Mouse (Mus musculus): ENCODE results near the gene Stard13.
A peak's percentile ranks its signal among the peaks of the same experiment; 100 is the strongest.

Stard13 gene

GRCm38 (mm10) chr5:151055426-151056090, 178.1 kb downstream of the Stard13 start:
- no peak for DNase-seq

GRCm38 (mm10) chr5:151054743-151055114, 178.9 kb downstream of the Stard13 start:
- DNase-seq = no peak

- DNase-seq = no peak
Observed at GRCm38 (mm10) chr5:151054100-151054742, 179.4 kb downstream of the Stard13 start.

GRCm38 (mm10) chr5:151053190-151053589, 180.4 kb downstream of the Stard13 start:
- no peak for DNase-seq

DNA sequence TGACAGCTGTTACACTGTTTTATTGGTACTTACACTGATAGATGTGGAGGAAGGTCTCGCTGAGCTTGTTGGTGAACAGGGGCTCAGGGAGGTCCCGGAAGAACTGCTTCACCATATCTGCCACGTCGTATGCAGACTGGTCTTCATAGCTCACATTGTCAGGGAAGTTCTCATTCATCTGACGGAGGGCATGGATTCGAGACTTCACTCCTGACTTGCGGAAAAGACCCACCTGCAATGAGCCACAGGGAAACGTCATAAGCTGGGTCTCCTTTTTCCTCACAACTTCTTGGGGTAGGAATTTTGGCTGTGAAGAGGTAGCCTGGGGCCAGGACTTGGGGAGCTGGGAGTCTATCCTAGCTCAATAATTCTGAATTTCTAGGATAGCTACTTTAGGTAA, 181.3 kb downstream of the Stard13 start:
- no peak for DNase-seq

DNA sequence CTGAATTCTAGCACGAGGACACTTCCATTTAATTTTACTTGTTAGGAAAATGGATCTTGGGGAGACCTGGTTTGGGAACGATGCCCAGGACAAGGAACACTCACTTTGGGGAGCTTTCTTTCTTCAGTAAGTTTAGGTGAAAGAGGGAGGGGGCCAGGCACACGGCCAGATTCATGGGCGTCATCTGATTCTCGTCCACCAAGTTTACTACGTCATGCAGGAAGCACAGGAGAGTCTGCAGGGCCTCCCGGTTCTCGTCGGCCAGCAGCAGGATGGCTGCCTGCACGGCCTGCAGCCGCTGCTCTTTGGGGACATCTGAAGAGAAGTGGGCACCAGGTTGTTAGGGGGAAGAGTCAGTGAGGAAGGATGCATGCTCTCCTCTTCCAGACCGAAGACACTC, 186.1 kb downstream of the Stard13 start:
- no peak for DNase-seq

GRCm38 (mm10) chr5:151046917-151047316, 186.7 kb downstream of the Stard13 start:
- DNase-seq = no peak

GRCm38 (mm10) chr5:151046131-151046530, 187.5 kb downstream of the Stard13 start:
- DNase-seq = no peak

GRCm38 (mm10) chr5:151042911-151043310, 190.7 kb downstream of the Stard13 start:
- DNase-seq = no peak

GRCm38 (mm10) chr5:151037871-151038270, 195.8 kb downstream of the Stard13 start:
- no peak for DNase-seq

DNA sequence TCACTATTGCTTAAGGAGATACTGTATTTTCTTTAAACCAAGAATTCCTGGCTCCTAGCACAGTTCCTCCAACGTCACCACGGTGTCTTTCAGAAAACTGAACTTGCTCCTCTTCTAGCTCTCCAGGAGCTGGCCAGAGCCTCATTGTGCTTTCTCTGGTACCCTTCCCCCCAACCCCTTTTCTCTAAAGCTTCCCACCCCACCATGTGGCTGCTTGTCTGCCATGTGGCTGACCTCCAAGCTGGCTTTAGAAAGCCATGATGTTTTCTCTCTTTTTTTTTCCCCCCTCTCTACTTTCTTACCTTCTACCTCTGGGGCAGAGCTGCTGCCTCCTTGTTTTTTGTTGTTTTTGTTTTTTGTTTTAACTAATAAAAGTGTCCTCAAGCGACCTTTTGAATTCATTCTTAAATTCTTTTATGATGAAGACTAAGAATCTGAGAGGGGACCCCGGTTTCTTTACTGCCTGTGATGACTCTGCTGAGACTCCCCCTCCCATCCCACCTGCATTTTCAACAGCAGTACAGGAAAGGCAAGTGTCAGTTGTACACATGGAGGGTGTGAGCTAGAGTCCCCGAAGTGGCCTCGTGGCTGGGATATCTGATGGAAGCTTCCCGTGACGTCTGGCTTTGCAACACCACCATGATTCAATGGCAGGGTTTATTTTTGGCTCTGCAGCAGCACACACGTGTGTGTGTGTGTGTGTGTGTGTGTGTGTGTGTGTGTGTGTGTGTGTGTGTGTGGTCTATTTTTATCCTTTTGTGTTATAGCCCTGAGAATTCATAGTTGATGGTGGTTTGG, 198.7 kb downstream of the Stard13 start:
- DNase-seq = no peak

DNA sequence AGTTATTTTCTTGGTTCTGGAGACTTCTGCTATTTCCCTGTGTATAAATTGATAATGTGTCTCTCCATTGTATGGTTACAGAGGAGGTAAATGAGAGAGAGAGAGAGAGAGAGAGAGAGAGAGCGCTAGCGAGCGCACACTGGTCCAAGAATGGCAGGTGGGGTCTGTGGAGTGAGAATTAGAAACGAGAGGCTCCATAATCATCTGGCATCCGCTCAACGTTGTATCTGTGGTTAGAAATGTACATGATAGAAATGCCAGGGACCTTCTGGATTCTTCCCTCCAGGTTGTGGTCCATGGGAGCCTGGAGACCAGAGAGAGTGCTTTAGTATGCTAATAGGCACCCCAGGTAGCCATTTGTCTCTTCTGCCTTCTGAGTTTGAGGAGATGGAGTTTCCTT, 204.7 kb downstream of the Stard13 start:
- DNase-seq = no peak

GRCm38 (mm10) chr5:151027171-151027570, 206.5 kb downstream of the Stard13 start:
- DNase-seq = peak; percentile 8

DNA sequence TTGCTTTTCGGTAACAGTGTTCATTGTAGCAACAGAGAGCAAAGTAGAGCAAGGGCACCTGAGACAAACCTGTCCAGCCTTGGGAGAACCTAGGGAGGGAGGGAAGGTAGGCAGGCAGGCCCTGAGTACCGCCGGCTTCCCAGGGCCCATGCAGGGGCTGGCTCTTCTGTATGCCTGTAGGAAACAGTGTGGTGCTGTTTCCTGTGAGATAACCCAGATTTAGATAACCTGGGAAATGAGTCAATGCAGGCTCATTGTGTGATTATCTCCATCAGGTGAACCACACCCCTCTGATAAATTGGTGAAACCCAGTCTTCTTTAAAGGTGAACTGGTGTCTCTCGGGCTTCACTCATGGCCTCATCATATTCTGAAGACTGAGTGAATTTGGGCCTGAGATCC, 207.6 kb downstream of the Stard13 start:
- DNase-seq = no peak

- DNase-seq = no peak
Observed at GRCm38 (mm10) chr5:151024483-151024882, 209.2 kb downstream of the Stard13 start.

GRCm38 (mm10) chr5:151023461-151023860, 210.2 kb downstream of the Stard13 start:
- DNase-seq = peak; percentile 62

DNA sequence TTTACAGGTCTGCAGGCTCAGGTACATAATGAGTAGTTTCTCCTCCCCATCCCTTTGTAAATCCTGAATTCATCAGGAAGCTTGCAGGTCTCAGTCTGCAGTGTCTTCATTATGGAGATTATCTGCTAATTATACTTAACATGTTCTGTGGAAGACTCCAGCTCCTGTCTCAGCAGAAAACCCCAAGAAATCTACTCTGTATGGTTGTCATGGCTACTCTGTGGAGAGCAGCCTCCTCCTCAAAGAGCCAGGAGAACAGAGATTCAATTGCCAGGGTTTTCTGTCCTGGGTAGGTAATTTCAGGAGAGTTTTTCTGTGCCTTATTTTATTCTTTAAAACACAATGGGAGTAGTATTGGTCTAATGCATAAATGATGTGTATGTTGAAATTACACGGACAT, 210.7 kb downstream of the Stard13 start:
- DNase-seq = no peak

GRCm38 (mm10) chr5:151022026-151022425, 211.6 kb downstream of the Stard13 start:
- no peak for DNase-seq

DNA sequence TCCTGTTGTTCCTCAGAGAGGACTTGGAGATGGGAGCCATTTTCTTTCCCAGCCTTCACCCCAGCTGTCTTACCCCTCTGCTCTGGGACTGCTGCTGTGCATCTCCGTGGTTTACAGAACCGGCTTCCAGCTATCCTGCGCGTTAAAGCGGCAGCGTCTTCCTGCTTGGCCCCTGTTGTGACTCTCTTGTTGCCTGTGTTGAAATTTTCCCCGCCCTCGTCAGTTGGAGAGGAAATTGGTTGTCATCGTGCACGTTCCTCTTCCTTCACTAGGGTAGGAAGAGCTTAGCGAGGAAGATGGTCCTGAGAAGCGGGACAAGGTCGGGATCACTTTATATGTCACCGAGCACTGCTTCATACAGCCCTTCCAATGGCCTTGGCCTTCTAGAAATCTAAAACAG, 212.8 kb downstream of the Stard13 start:
- no peak for DNase-seq

- DNase-seq = no peak
Observed at GRCm38 (mm10) chr5:151020031-151020820, 213.4 kb downstream of the Stard13 start.

DNA sequence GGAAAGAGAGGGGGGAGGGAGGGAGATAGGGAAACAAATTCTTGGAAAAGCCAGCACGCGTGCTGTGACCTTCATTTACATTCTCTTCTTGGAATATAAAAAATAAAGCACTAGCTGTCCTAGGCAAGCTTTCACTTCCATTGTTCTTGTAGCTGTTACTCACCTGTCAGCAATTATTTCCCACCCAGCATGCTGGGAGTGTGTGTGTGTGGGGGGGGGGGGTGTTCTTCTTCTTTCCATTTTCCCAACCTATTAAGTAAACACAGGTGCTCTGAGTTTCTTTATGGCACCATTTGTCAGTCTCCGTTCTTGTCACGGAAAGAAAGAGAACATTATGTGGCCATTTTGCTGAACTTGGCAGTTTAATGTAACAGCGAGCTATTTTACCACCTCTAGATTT, 214.7 kb downstream of the Stard13 start:
- DNase-seq = no peak

GRCm38 (mm10) chr5:151018450-151018849, 215.2 kb downstream of the Stard13 start:
- no peak for DNase-seq

GRCm38 (mm10) chr5:151004216-151004755, 229.3 kb downstream of the Stard13 start:
- no peak for DNase-seq
